Mouse (Mus musculus) testis, postnatal 10 days (tissue): ENCODE data around the gene Isyna1.
A peak's percentile ranks its signal among the peaks of the same experiment; 100 is the strongest.

Source experiments
- DNase-seq: peaks from one replicate; pipeline ENCODE4 v3.0.0; 2021; ENCODE audit warnings: low spot score

Isyna1 gene

GRCm38 (mm10) chr8:70627041-70627440 is 32.9 kb downstream of the Isyna1 start:
- DNase-seq: no peak

GRCm38 (mm10) chr8:70628986-70629490 is 34.9 kb downstream of the Isyna1 start:
- no peak for DNase-seq

- DNase-seq: peak; percentile 89
Measured at GRCm38 (mm10) chr8:70629574-70630531, 35.7 kb downstream of the Isyna1 start.

DNA sequence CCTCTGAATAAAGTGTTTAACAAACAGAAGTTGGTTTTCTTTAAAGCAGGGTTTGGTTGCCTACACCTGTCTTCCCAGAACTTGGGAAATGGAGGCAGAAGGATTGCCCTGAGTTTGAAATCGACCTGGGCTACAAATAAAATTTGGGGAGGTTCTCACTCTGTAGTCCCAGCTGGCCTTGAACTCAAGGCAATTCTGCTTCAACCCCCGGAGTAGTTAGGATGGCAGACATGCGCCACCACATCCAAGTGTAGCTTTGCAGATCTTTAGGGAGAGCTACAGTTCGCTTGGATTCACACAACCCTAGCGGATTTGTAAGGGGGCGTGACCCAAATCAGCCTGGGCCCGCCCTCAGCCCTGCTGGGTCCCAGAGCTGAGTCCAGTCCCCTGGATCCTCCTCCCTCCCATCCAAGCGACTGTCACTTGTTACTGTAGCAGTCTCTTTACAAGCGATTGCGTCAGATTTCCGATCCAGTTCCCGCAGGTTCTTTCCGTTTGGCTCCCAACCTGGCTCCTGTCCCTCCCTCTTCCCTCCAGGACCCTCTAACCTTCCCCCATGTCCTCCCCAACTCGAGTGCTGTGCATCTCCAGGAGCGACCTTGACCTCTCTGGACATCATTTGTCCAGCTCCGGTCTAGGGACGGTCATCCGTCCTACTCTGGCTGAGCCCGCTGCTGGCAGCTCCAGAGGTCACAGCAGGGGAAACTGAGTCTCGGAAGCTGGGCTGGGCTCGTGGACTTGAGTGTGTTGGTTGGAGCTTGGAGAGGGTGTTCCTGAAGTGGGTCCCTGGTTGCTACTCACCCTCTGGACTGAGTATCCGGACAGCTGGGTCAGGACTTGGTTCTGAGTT is 36.6 kb downstream of the Isyna1 start:
- peak; percentile 84 for DNase-seq

- peak; percentile 62 for DNase-seq
Measured at GRCm38 (mm10) chr8:70631436-70631835, 37.3 kb downstream of the Isyna1 start.

GRCm38 (mm10) chr8:70632346-70632892 is 38.2 kb downstream of the Isyna1 start, which contains the start of gene Gdf15:
TSS of gene Gdf15 (minus strand) at chr8:70632456.
- no peak for DNase-seq

- peak; percentile 71 for DNase-seq
Measured at GRCm38 (mm10) chr8:70634066-70634465, 39.9 kb downstream of the Isyna1 start.

DNA sequence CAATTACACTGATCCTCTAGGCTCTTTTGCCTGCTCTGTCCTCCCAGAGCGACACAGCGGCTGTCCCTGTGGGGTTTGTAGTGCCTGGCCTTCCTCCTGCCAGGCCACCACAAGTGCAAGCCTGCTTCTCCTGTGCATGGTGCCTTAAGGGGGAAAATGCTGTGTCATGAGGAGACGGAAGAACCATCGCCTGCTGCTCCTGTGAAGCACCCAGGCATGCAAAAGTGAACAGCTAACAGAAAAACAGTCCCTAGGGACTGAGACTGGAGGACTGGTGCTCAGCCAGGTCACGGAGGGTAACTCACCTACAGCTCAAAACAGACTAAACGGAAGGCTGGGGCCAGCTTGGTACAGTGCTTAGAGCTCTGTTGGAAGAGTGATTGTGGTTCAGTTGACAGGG is 41.4 kb downstream of the Isyna1 start:
- no peak for DNase-seq

- no peak for DNase-seq
Measured at GRCm38 (mm10) chr8:70636838-70637237, 42.7 kb downstream of the Isyna1 start.

DNA sequence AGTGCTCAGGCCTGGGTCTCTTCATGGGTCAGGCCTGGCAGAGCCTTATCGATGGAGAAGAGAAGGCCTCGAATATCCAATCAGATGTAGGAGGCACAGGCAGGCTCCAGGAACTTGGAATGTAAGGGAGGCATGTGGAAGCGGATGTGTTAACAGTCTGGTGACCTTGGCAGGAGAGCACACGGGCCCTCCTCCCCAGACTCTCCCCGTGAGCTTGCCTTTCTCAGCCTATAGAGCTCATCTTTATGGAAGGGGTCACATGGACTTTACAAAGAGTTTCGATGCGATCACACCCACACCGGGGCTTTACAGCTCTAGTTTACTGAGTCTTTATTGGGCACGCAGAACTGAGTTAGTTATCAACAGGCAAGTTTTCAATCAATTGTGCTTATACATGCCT is 44.6 kb downstream of the Isyna1 start:
- DNase-seq: no peak

- no peak for DNase-seq
Measured at GRCm38 (mm10) chr8:70643019-70643418, 48.8 kb downstream of the Isyna1 start.

DNA sequence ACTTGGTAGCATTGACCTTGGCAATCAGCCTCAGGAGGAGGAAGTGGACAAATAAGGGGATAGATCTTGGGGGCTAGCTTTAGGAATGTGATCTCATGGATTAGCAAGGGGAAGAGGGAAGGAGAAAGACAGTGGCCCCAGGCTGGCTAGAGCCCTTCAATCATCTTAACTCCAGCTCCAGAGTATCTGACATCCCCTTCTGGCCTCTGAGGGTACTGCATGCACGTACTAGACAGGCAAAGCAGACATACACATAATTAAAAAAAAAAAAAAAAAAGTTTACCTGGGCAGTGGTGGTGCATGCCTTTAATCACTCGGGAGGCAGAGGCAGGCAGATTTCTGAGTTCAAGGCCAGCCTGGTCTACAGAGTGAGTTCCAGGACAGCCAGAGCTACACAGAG is 49.9 kb downstream of the Isyna1 start:
- DNase-seq: no peak

- no peak for DNase-seq
Measured at GRCm38 (mm10) chr8:70645501-70646224, 51.5 kb downstream of the Isyna1 start.

- DNase-seq: no peak
Measured at GRCm38 (mm10) chr8:70646369-70646768, 52.2 kb downstream of the Isyna1 start.

- DNase-seq: no peak
Measured at GRCm38 (mm10) chr8:70646775-70647174, 52.6 kb downstream of the Isyna1 start.
